Mouse (Mus musculus): ENCODE measurements around the gene Ccnyl1. TPM values are rescaled to one million over a fixed set of nuclear protein-coding genes. Genes with fewer than 3 reads are reported as not detected.

Ccnyl1 gene
- polyA plus RNA-seq, 2 experiments, result 9.4 to 40.8 TPM

DNA sequence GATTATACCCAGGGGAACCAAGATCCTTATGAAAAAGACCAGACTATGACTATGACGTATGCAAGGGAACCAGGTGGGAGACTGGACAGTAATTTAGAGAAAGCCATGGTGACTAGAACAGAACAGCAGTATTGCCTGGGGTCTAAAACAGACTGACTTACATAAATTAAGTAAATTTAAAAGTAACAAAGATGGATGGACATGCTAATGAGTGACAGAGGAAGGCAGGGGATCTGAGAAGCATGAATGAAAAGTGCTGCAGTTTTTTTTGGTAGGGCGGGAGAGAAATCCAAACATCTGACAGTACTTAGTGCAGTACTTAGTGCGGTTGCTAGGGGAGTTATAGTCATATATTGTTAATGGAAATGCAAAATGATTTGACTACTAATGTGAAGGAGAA lies 4.9 kb downstream of the Ccnyl1 start:
- H3K36me3 ChIP-seq (ENCODE audit: control insufficient read depth, insufficient read depth, low read length), result no peaks in the 10 kb centered on the region
- no peak overlapping the region for H3K4me2 ChIP-seq (replicated peaks; ENCODE audit: low read depth, low read length, severe bottlenecking)
- peaks cover 16% of the 10 kb centered on the region for H3K4me1 ChIP-seq (ENCODE audit: control insufficient read depth, insufficient read depth, low read length)
- no peak overlapping the region for H3K27ac ChIP-seq (replicated peaks; ENCODE audit: low read depth, low read length)
- H3K9me3 ChIP-seq (ENCODE audit: control insufficient read depth, low read length), result no peaks in the 10 kb centered on the region
- WGBS, result 81% methylated on average over 3 of the region's 3 CpGs
- DNase-seq (ENCODE audit: low spot score), result no peak
- no peak for TF ChIP-seq POLR2A (IDR thresholded peaks at IDR 0.05; ENCODE audit: borderline replicate concordance, extremely low read depth, insufficient read depth, insufficient read length)
- H3K27me3 ChIP-seq (ENCODE audit: control insufficient read depth, insufficient read depth, low read length), result no peaks in the 10 kb centered on the region
- no peak for ATAC-seq (ENCODE audit: low FRiP score, low read depth)
- H3K4me3 ChIP-seq (replicated peaks; ENCODE audit: low read length), result no peak overlapping the region
- H3K9ac ChIP-seq (ENCODE audit: low read depth, low read length, severe bottlenecking), result no peak overlapping the region

DNA sequence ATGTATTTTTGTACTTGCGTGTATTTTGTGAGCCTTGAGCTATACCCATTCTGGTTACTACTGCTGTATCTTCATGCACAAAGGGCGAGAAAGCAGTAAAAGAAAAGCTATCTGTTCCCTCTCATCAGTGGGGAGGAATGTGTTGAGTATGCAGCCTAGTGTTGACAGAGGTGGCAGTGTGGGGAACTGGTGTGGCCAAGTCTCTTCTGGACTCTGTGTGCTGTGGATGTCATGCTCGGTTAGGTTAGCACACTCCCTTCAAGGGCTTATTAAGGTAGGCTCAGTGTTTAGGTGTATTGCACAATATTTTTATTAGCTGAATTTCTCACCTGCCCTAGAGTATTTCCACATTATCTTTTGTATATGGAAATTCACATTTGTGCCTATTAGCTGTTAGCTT lies 11.5 kb downstream of the Ccnyl1 start:
- no peak for TF ChIP-seq POLR2A (IDR thresholded peaks at IDR 0.05; ENCODE audit: borderline replicate concordance, extremely low read depth, insufficient read depth, insufficient read length)
- no peak overlapping the region for H3K27ac ChIP-seq (replicated peaks; ENCODE audit: low read depth, low read length)
- H3K4me3 ChIP-seq (replicated peaks; ENCODE audit: low read length), result no peak overlapping the region
- H3K36me3 ChIP-seq (ENCODE audit: control insufficient read depth, insufficient read depth, low read length), result peaks cover 19% of the 10 kb centered on the region
- no peaks in the 10 kb centered on the region for H3K27me3 ChIP-seq (ENCODE audit: control insufficient read depth, insufficient read depth, low read length)
- 83% methylated on average over 3 of the region's 3 CpGs for WGBS
- H3K4me2 ChIP-seq (replicated peaks; ENCODE audit: low read depth, low read length, severe bottlenecking), result no peak overlapping the region
- H3K9ac ChIP-seq (ENCODE audit: low read depth, low read length, severe bottlenecking), result no peak overlapping the region
- ATAC-seq (ENCODE audit: low FRiP score, low read depth), result no peak
- no peak for DNase-seq (ENCODE audit: low spot score)
- no peaks in the 10 kb centered on the region for H3K4me1 ChIP-seq (ENCODE audit: control insufficient read depth, insufficient read depth, low read length)
- H3K9me3 ChIP-seq (ENCODE audit: control insufficient read depth, low read length), result no peaks in the 10 kb centered on the region

- ATAC-seq (ENCODE audit: low FRiP score, low read depth), result peak; percentile 37; the same call in 1 of the 2 replicates
- Histone ChIP-seq H3K4me3 (replicated peaks; ENCODE audit: low read length) (no peak overlapping the region), H3K27me3 (ENCODE audit: control insufficient read depth, insufficient read depth, low read length) (no peaks in the 10 kb centered on the region)
These were observed 15.0 kb downstream of the Ccnyl1 start for GRCm38 (mm10) chr1:64705230-64705629.

GRCm38 (mm10) chr1:64706610-64707009 lies 16.4 kb downstream of the Ccnyl1 start:
- Histone ChIP-seq H3K36me3 (ENCODE audit: control insufficient read depth, insufficient read depth, low read length) (peaks cover 24% of the 10 kb centered on the region), H3K4me2 (replicated peaks; ENCODE audit: low read depth, low read length, severe bottlenecking) (no peak overlapping the region), H3K27me3 (ENCODE audit: control insufficient read depth, insufficient read depth, low read length) (no peaks in the 10 kb centered on the region), H3K9me3 (ENCODE audit: control insufficient read depth, low read length) (no peaks in the 10 kb centered on the region), H3K4me1 (ENCODE audit: control insufficient read depth, insufficient read depth, low read length) (no peaks in the 10 kb centered on the region), H3K4me3 (replicated peaks; ENCODE audit: low read length) (no peak overlapping the region), H3K27ac (replicated peaks; ENCODE audit: low read depth, low read length) (no peak overlapping the region), H3K9ac (ENCODE audit: low read depth, low read length, severe bottlenecking) (no peak overlapping the region)
- 80% methylated on average over 2 of the region's 2 CpGs for WGBS
- no peak for TF ChIP-seq POLR2A (IDR thresholded peaks at IDR 0.05; ENCODE audit: borderline replicate concordance, extremely low read depth, insufficient read depth, insufficient read length)
- ATAC-seq (ENCODE audit: low FRiP score, low read depth), result no peak
- no peak for DNase-seq (ENCODE audit: low spot score)

More at GRCm38 (mm10) chr1:64705230-64705629, 15.0 kb downstream of the Ccnyl1 start:
- H3K36me3 ChIP-seq (ENCODE audit: control insufficient read depth, insufficient read depth, low read length), result peaks cover 26% of the 10 kb centered on the region
- H3K27ac ChIP-seq (replicated peaks; ENCODE audit: low read depth, low read length), result no peak overlapping the region
- no peak for TF ChIP-seq POLR2A (IDR thresholded peaks at IDR 0.05; ENCODE audit: borderline replicate concordance, extremely low read depth, insufficient read depth, insufficient read length)
- 40% methylated on average over 6 of the region's 6 CpGs for WGBS
- no peaks in the 10 kb centered on the region for H3K9me3 ChIP-seq (ENCODE audit: control insufficient read depth, low read length)
- no peaks in the 10 kb centered on the region for H3K4me1 ChIP-seq (ENCODE audit: control insufficient read depth, insufficient read depth, low read length)
- H3K4me2 ChIP-seq (replicated peaks; ENCODE audit: low read depth, low read length, severe bottlenecking), result no peak overlapping the region
- DNase-seq (ENCODE audit: low spot score), result peak; percentile 64
- H3K9ac ChIP-seq (ENCODE audit: low read depth, low read length, severe bottlenecking), result no peak overlapping the region

- no peak overlapping the region for H3K9ac ChIP-seq (ENCODE audit: low read depth, low read length, severe bottlenecking)
- peaks cover 9% of the 10 kb centered on the region for H3K36me3 ChIP-seq (ENCODE audit: control insufficient read depth, insufficient read depth, low read length)
- H3K27me3 ChIP-seq (ENCODE audit: control insufficient read depth, insufficient read depth, low read length), result no peaks in the 10 kb centered on the region
- no peaks in the 10 kb centered on the region for H3K9me3 ChIP-seq (ENCODE audit: control insufficient read depth, low read length)
- no peak overlapping the region for H3K4me3 ChIP-seq (replicated peaks; ENCODE audit: low read length)
- DNase-seq (ENCODE audit: low spot score) (no peak), ATAC-seq (ENCODE audit: low FRiP score, low read depth) (no peak)
- H3K4me1 ChIP-seq (ENCODE audit: control insufficient read depth, insufficient read depth, low read length), result no peaks in the 10 kb centered on the region
- H3K27ac ChIP-seq (replicated peaks; ENCODE audit: low read depth, low read length), result no peak overlapping the region
- H3K4me2 ChIP-seq (replicated peaks; ENCODE audit: low read depth, low read length, severe bottlenecking), result no peak overlapping the region
- 18% methylated on average over 2 of the region's 2 CpGs for WGBS
- no peak for TF ChIP-seq POLR2A (IDR thresholded peaks at IDR 0.05; ENCODE audit: borderline replicate concordance, extremely low read depth, insufficient read depth, insufficient read length)
These were observed 19.6 kb downstream of the Ccnyl1 start for GRCm38 (mm10) chr1:64709891-64710290.
